Mouse (Mus musculus): ENCODE measurements around the gene Triobp. TPM values are rescaled to one million over a fixed set of nuclear protein-coding genes. Genes with fewer than 3 reads are reported as not detected.

Triobp gene
- polyA plus RNA-seq, 1 experiment from 2014 or later = 54.8 TPM

DNA sequence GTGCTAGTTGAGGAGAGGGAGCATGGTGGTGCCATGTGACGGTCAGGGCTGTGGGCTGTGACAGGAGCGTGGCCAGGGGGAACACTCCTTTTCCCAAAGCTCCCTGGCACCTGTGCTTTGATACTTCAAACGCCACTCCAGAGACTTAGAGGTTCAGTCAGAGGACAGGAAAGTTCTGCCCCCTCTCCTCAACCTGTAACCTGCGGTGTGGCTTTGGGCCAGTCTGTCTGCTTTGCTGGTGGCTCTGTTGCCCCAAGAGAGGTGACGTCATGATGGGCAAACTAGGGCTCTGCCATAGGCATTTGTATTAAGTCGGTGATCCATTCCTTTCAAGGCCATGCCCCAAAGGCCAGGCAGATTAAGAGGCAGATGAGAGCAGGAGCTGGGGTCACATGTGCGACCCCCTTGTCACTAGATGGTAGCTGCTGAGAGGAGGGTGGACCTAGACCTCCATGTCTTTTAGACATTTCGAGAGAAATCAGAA is 30.2 kb downstream of the Triobp start:
- H3K27ac ChIP-seq = no peak overlapping the region
- no peak overlapping the region for H3K4me3 ChIP-seq
- H3K27me3 ChIP-seq = no peaks in the 10 kb centered on the region
- no peaks in the 10 kb centered on the region for H3K9me3 ChIP-seq
- no peak overlapping the region for H3K9ac ChIP-seq
- ATAC-seq (ENCODE audit: insufficient number of reproducible peaks, low FRiP score, low TSS enrichment, low read depth) = no peak
- no peak overlapping the region for H3K4me2 ChIP-seq
- H3K36me3 ChIP-seq = no peaks in the 10 kb centered on the region
- H3K4me1 ChIP-seq = peaks cover 33% of the 10 kb centered on the region
- 89% methylated on average over 8 of the region's 8 CpGs for WGBS

DNA sequence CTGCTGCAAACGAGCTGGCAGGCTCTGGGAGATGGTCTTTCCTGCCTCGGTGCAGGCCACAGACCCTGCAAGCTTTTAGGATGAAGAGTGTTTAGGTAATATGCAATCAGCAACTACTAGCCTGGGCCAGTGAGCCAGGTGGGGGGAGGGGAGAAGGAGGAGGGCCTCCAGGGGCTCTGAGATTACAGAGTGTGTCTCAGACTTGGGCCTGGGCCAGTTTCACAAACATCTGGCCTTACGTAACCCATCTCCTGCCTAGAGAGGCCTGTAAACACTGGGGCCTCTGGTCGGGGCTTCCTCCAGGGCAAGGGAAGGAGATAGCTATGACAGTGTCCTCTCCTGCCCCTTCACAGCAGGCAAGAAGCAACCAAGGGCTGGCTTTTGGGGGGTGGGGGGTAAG is 31.4 kb downstream of the Triobp start:
- H3K27ac ChIP-seq = peak overlapping the region; percentile 65
- no peaks in the 10 kb centered on the region for H3K36me3 ChIP-seq
- H3K9me3 ChIP-seq = no peaks in the 10 kb centered on the region
- ATAC-seq (ENCODE audit: insufficient number of reproducible peaks, low FRiP score, low TSS enrichment, low read depth) = 0 out of 2 replicates have a peak, but pooled peaks have one; percentile 37
- H3K4me2 ChIP-seq = no peak overlapping the region
- 0 out of 2 replicates have a peak overlapping the region, but pooled peaks have one; percentile 14 for H3K9ac ChIP-seq
- no peaks in the 10 kb centered on the region for H3K27me3 ChIP-seq
- H3K4me3 ChIP-seq = no peak overlapping the region
- peaks cover 36% of the 10 kb centered on the region for H3K4me1 ChIP-seq
- WGBS = 6% methylated on average over 4 of the region's 4 CpGs

DNA sequence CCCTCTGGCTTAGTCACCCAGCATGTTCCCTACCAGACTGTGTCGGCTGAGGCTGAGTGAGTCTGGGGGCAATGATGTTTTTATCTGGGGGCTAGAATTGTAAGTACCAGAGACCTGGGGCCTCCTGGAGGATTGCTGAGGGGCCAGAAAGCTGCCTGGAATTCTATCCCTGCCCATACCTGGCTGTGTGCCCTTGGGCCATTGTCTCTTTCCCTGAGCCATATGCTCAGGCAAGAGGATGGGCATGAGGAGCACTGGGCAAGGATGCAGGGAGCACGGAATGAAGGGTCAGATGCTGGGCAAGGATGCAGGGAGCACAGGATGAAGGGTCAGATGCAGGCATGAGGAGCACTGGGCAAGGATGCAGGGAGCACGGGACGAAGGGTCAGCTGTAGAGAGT is 32.6 kb downstream of the Triobp start:
- no peak overlapping the region for H3K9ac ChIP-seq
- H3K9me3 ChIP-seq = no peaks in the 10 kb centered on the region
- no peak overlapping the region for H3K4me3 ChIP-seq
- no peak for ATAC-seq (ENCODE audit: insufficient number of reproducible peaks, low FRiP score, low TSS enrichment, low read depth)
- H3K4me2 ChIP-seq = no peak overlapping the region
- no peaks in the 10 kb centered on the region for H3K36me3 ChIP-seq
- no peak overlapping the region for H3K27ac ChIP-seq
- H3K27me3 ChIP-seq = no peaks in the 10 kb centered on the region
- peaks cover 49% of the 10 kb centered on the region for H3K4me1 ChIP-seq
- WGBS = 81% methylated on average over 4 of the region's 4 CpGs

DNA sequence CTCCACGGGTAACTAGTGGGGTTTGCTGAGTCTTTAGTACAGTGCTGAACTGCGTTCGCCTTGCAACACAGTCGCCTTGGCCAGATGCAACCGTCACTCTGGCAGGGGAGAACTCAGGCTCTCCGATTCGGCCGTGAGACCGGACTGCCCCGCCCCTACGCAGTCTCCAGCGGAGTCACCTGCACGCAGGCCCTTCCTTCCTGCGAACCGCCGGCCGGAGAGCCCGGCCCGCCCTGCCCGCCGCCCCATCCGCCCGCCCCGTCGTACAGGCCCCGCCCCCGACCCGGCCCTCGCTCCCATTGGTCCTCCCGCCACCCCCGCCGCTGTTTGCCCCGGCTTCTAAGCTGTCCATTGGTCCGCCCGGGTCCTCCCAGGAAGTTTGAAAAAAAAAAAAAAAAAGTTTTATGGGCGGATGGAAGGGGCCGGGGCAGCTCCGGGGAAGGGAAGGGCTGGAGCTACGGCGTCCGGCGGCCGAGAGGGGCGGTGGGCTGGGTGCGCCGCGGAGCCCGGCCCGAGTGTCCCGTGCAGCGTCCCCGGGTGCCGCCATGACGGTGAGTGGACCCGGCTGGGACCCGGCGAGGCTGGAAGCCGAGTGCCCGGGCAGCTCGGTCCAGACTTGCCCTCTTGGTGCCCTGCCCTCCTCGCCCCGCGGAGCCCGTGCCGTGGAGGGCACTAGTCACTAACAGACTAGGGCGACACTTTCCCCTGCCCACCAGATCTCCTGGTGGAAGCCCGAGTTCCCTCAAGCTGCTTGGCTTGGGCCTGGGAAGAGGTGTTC is 35.3 kb downstream of the Triobp start:
- H3K36me3 ChIP-seq = peaks cover 9% of the 10 kb centered on the region; the same call in 1 of the 2 replicates
- peaks cover 71% of the 10 kb centered on the region for H3K4me1 ChIP-seq
- peak overlapping the region; percentile 66 for H3K9ac ChIP-seq
- ATAC-seq (ENCODE audit: insufficient number of reproducible peaks, low FRiP score, low TSS enrichment, low read depth) = peak; percentile 86
- peak overlapping the region; percentile 98 for H3K4me3 ChIP-seq
- WGBS = under 1% methylated on average over 67 of the region's 67 CpGs
- H3K4me2 ChIP-seq = peak overlapping the region; percentile 89
- H3K27me3 ChIP-seq = no peaks in the 10 kb centered on the region
- H3K9me3 ChIP-seq = no peaks in the 10 kb centered on the region
- peak overlapping the region; percentile 96 for H3K27ac ChIP-seq

DNA sequence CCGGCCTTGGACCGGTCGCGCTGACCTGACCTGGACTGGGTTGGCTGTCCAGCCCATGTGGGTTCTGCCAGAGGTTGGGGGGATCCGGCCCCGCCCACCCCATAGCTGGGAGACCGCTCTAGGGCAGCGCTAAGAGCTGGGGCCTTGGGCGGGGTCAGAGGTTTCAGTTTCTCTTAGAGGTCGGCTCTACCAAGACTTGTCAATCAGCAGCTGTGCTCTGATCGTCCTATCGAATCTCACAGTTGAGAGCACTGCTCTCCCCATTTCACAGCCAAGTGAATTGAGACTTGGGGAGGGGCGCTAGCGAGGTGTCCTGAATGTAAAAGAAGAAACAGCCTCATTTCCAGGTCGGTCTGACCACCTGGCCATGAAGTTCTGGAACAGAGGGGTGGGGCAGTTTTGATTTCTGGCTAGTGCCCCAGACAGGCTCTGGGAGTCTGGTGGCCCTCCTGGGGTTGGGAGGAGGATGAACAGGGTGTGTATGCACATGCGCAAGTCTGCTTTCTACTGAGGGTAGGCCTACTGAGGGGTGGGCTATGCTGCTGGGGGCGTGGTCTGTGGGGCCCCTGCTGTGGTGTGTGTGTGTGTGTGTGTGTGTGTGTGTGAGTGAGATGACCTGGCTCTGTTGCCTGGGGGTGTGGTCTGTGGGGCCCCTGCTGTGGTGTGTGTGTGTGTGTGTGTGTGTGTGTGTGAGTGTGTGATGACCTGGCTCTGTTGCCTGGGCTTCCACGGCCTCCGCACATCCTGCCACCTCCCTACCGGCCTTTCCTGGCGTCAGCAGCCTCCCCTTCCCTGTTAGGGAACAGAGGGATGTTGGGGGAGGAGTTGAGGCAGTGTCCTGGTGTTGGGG is 36.1 kb downstream of the Triobp start:
- Histone ChIP-seq H3K27ac (peak overlapping the region; percentile 96), H3K9ac (peak overlapping the region; percentile 66), H3K9me3 (no peaks in the 10 kb centered on the region), H3K36me3 (peaks cover 16% of the 10 kb centered on the region), H3K27me3 (no peaks in the 10 kb centered on the region), H3K4me3 (peak overlapping the region; percentile 98), H3K4me2 (peak overlapping the region; percentile 89), H3K4me1 (peaks cover 72% of the 10 kb centered on the region)
- WGBS = under 1% methylated on average over 21 of the region's 21 CpGs
- ATAC-seq (ENCODE audit: insufficient number of reproducible peaks, low FRiP score, low TSS enrichment, low read depth) = peak; percentile 74

DNA sequence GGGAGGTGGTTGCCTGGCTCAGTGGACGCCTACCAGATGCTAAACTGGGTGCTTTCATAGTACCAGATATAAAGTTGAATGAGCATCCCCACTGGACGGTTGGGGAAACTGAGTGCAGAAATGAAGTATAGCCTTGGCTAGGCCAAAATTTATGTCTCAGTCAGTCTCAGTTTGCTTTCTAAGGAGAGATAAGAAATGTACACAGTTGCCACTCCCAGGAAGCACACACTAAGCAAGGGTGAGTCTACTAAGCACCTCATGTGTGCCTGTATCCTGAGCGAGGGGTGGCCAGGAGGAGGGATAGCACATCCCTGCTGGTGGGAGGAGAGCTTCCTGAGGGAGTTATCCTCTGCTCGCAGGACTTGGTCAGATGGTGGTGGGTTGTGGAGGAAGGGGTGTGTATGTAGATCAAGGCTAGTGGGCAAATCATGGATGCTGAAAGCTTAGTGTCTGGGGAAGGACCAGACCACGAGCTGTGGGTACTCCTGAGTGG is 36.8 kb downstream of the Triobp start:
- Histone ChIP-seq H3K4me3 (peak overlapping the region; percentile 98), H3K9me3 (no peaks in the 10 kb centered on the region), H3K27me3 (no peaks in the 10 kb centered on the region), H3K36me3 (peaks cover 23% of the 10 kb centered on the region), H3K4me1 (peaks cover 68% of the 10 kb centered on the region), H3K27ac (peak overlapping the region; percentile 96), H3K9ac (peak overlapping the region; percentile 21; the same call in 1 of the 2 replicates), H3K4me2 (peak overlapping the region; percentile 89)
- ATAC-seq (ENCODE audit: insufficient number of reproducible peaks, low FRiP score, low TSS enrichment, low read depth) = no peak
- WGBS = 31% methylated on average over 5 of the region's 5 CpGs

DNA sequence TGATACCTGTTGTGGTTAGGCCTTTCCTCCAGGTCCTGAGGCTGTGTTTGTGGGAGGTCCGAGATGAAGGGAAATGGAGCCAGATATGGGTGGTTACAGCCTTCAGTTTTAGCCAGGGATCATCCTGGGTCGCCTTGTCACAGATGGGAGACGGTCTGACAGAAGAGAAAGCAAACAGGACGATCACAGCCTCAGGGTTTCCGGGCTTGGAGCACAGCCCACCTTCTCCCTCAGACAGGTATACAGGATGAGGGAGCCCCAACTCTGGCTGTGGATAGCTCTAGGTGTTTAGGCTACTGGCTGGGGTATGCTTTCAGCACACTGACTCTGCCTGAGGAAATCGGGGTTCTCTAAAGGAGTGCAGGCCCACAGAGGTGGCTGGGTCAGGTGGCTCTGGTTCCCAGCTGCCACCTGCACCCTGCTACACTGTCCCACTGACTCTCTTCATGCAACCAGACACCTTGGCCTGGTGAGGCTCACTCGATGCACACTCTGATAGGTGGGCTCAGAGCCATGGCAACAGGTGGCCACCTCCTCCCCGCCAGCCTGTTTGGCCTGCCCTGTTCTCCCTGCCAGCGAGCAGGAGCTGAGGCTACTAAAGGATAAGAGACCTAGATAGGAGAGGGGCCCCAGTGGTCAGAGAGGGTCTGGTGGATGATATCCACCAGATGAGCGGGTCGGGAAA is 39.2 kb downstream of the Triobp start:
- Histone ChIP-seq H3K4me2 (no peak overlapping the region), H3K9me3 (no peaks in the 10 kb centered on the region), H3K4me3 (no peak overlapping the region), H3K27ac (no peak overlapping the region), H3K36me3 (peaks cover 47% of the 10 kb centered on the region), H3K4me1 (peaks cover 59% of the 10 kb centered on the region), H3K9ac (no peak overlapping the region), H3K27me3 (no peaks in the 10 kb centered on the region)
- ATAC-seq (ENCODE audit: insufficient number of reproducible peaks, low FRiP score, low TSS enrichment, low read depth) = no peak
- WGBS = 61% methylated on average over 11 of the region's 11 CpGs

DNA sequence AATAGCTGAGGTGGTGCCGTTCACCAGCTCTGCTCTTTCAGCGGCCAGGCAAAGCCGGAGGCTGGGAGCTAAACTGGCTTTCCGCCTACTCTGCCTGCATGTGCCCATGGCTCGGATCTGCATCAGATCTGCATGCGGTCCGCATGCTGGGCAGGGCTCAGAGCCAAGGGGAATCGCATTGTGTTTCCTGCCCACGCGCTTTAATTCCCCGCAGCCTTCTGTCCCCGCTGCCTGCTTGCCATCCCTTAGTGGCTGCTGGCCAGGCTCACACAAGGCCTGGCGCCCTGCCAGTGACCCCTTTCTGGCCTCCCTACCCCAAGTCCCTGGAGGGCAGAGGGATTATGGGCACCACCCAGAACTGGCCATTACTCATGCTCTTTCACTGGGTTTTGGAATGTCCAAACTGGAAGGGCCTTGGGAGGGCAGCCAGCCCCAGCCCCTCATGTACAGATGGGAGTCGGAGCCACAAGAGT is 41.0 kb downstream of the Triobp start:
- peaks cover 52% of the 10 kb centered on the region for H3K4me1 ChIP-seq
- no peak overlapping the region for H3K4me2 ChIP-seq
- H3K4me3 ChIP-seq = no peak overlapping the region
- no peak overlapping the region for H3K9ac ChIP-seq
- no peak for ATAC-seq (ENCODE audit: insufficient number of reproducible peaks, low FRiP score, low TSS enrichment, low read depth)
- H3K36me3 ChIP-seq = peaks cover 65% of the 10 kb centered on the region
- WGBS = 40% methylated on average over 14 of the region's 14 CpGs
- H3K27me3 ChIP-seq = no peaks in the 10 kb centered on the region
- H3K9me3 ChIP-seq = no peaks in the 10 kb centered on the region
- peak overlapping the region; percentile 57 for H3K27ac ChIP-seq

DNA sequence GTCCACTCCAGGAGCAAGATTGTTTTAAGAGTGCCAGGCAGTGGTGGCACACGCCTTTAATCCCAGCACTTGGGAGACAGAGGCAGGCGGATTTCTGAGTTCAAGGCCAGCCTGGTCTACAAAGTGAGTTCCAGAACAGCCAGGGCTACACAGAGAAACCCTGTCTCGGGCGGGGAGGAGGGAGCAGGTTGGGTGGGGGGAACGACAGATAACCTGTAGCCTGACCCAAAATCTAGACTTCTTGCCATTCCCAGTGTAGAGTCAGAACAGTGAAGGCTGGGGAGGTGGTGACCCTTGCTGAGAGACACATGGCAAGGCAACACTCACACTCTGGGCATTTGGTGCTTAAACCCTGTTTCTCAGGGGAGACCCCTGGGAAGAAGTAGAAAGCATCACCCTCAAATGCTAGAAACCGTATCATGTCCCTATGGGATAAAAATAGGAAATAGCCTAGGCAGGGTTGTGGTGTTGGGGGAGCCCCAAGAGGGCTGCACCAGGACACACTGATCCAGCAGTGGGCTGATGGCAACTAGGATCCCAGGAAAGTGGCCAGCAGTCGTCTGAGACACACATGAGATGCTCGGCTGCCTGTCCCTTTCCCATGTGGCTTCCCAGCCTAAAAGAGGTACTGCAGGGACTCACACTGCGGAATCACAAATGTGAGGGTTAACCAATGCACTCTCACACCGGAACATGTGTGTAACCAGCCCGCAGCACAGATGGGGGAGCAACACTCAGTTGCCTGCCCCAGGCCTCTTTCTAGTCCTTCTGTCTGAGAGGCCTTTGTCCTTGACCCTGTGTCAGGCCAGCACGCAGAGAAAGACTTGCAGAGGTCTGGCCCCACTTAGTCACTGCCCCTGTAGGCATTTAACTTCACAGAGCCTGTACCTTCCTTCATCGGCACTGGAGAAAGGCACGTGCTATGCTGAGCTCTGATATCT is 41.9 kb downstream of the Triobp start:
- H3K9ac ChIP-seq = no peak overlapping the region
- H3K27ac ChIP-seq = no peak overlapping the region
- ATAC-seq (ENCODE audit: insufficient number of reproducible peaks, low FRiP score, low TSS enrichment, low read depth) = no peak
- no peak overlapping the region for H3K4me3 ChIP-seq
- no peaks in the 10 kb centered on the region for H3K27me3 ChIP-seq
- H3K36me3 ChIP-seq = peaks cover 74% of the 10 kb centered on the region
- WGBS = 86% methylated on average over 14 of the region's 14 CpGs
- H3K9me3 ChIP-seq = no peaks in the 10 kb centered on the region
- peaks cover 43% of the 10 kb centered on the region for H3K4me1 ChIP-seq
- no peak overlapping the region for H3K4me2 ChIP-seq

DNA sequence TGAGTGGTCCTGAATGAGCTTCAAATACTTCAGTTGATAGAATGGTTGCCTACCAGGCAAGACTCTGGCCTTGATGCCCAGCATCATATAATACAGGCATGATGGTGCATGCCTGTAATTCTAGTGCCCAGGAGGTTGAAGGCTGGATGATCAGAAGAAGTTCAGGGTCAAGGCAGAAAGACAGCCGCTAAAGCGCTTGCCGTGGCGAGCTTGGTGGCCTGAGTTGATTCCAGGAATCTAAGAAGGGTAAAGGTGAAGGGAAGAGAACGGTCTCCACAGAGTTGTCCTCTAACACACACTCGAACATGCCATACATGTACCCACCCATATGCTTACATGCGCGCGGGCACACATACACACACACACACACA is 42.6 kb downstream of the Triobp start:
- Histone ChIP-seq H3K4me3 (no peak overlapping the region), H3K4me1 (peaks cover 37% of the 10 kb centered on the region), H3K9ac (no peak overlapping the region), H3K36me3 (peaks cover 81% of the 10 kb centered on the region), H3K9me3 (no peaks in the 10 kb centered on the region), H3K4me2 (no peak overlapping the region), H3K27me3 (no peaks in the 10 kb centered on the region), H3K27ac (no peak overlapping the region)
- 97% methylated on average over 9 of the region's 9 CpGs for WGBS
- ATAC-seq (ENCODE audit: insufficient number of reproducible peaks, low FRiP score, low TSS enrichment, low read depth) = no peak
